Mouse (Mus musculus): ENCODE results near the gene Tubd1. TPM values are rescaled to one million over a fixed set of nuclear protein-coding genes. Genes with fewer than 3 reads are reported as not detected.

Gene Tubd1
- polyA plus RNA-seq, 1 experiment, result not detected

- Histone ChIP-seq H3K4me1 (ENCODE audit: control insufficient read depth, insufficient read depth, low read length) (no peaks in the 10 kb centered on the region; the same call in 1 of the 2 replicates), H3K27ac (ENCODE audit: insufficient read depth, low read depth, low read length) (no peak overlapping the region; the same call in 1 of the 2 replicates), H3K4me3 (ENCODE audit: insufficient read depth, low read depth, low read length) (peak overlapping the region; percentile 83)
- WGBS, result 1% methylated on average over 45 of the region's 50 CpGs
- TF ChIP-seq POLR2A (IDR thresholded peaks at IDR 0.05; ENCODE audit: insufficient read depth, low read depth, low read length) (no peak), CTCF (IDR thresholded peaks at IDR 0.05; ENCODE audit: insufficient read depth, low read depth, low read length) (no peak)
Measured at GRCm38 (mm10) chr11:86543960-86544638, 692 bp upstream of the Tubd1 start.

GRCm38 (mm10) chr11:86545556-86545955 is 765 bp downstream of the Tubd1 start:
- no peak for TF ChIP-seq CTCF (IDR thresholded peaks at IDR 0.05; ENCODE audit: insufficient read depth, low read depth, low read length)
- TF ChIP-seq POLR2A (IDR thresholded peaks at IDR 0.05; ENCODE audit: insufficient read depth, low read depth, low read length), result no peak
- Histone ChIP-seq H3K4me1 (ENCODE audit: control insufficient read depth, insufficient read depth, low read length) (no peaks in the 10 kb centered on the region; the same call in 1 of the 2 replicates), H3K27ac (ENCODE audit: insufficient read depth, low read depth, low read length) (no peak overlapping the region), H3K4me3 (ENCODE audit: insufficient read depth, low read depth, low read length) (no peak overlapping the region)
- WGBS, result 77% methylated on average over 8 of the region's 8 CpGs

GRCm38 (mm10) chr11:86547412-86547811 is 2.6 kb downstream of the Tubd1 start:
- TF ChIP-seq CTCF (IDR thresholded peaks at IDR 0.05; ENCODE audit: insufficient read depth, low read depth, low read length) (no peak), POLR2A (IDR thresholded peaks at IDR 0.05; ENCODE audit: insufficient read depth, low read depth, low read length) (no peak)
- Histone ChIP-seq H3K4me1 (ENCODE audit: control insufficient read depth, insufficient read depth, low read length) (no peaks in the 10 kb centered on the region; the same call in 1 of the 2 replicates), H3K4me3 (ENCODE audit: insufficient read depth, low read depth, low read length) (no peak overlapping the region), H3K27ac (ENCODE audit: insufficient read depth, low read depth, low read length) (no peak overlapping the region)
- WGBS, result 97% methylated on average over 1 of the region's 1 CpGs

GRCm38 (mm10) chr11:86553525-86553924 is 8.7 kb downstream of the Tubd1 start:
- WGBS, result 95% methylated on average over 6 of the region's 6 CpGs

GRCm38 (mm10) chr11:86558258-86558657 is 13.5 kb downstream of the Tubd1 start:
- Histone ChIP-seq H3K27ac (ENCODE audit: insufficient read depth, low read depth, low read length) (no peak overlapping the region), H3K4me1 (ENCODE audit: control insufficient read depth, insufficient read depth, low read length) (no peaks in the 10 kb centered on the region), H3K4me3 (ENCODE audit: insufficient read depth, low read depth, low read length) (no peak overlapping the region)
- WGBS, result 84% methylated on average over 4 of the region's 4 CpGs
- TF ChIP-seq CTCF (IDR thresholded peaks at IDR 0.05; ENCODE audit: insufficient read depth, low read depth, low read length) (no peak), POLR2A (IDR thresholded peaks at IDR 0.05; ENCODE audit: insufficient read depth, low read depth, low read length) (no peak)

More at GRCm38 (mm10) chr11:86553525-86553924, 8.7 kb downstream of the Tubd1 start:
- Histone ChIP-seq H3K4me1 (ENCODE audit: control insufficient read depth, insufficient read depth, low read length) (no peaks in the 10 kb centered on the region), H3K4me3 (ENCODE audit: insufficient read depth, low read depth, low read length) (no peak overlapping the region), H3K27ac (ENCODE audit: insufficient read depth, low read depth, low read length) (no peak overlapping the region)
- no peak for TF ChIP-seq CTCF (IDR thresholded peaks at IDR 0.05; ENCODE audit: insufficient read depth, low read depth, low read length)

GRCm38 (mm10) chr11:86568425-86568824 is 23.6 kb downstream of the Tubd1 start:
- peaks cover 3% of the 10 kb centered on the region; the same call in 1 of the 2 replicates for H3K4me1 ChIP-seq (ENCODE audit: control insufficient read depth, insufficient read depth, low read length)
- TF ChIP-seq CTCF (IDR thresholded peaks at IDR 0.05; ENCODE audit: insufficient read depth, low read depth, low read length) (no peak), POLR2A (IDR thresholded peaks at IDR 0.05; ENCODE audit: insufficient read depth, low read depth, low read length) (no peak)
- H3K27ac ChIP-seq (ENCODE audit: insufficient read depth, low read depth, low read length), result no peak overlapping the region
- WGBS, result 54% methylated on average over 3 of the region's 3 CpGs
- H3K4me3 ChIP-seq (ENCODE audit: insufficient read depth, low read depth, low read length), result no peak overlapping the region

GRCm38 (mm10) chr11:86570261-86570746 is 25.5 kb downstream of the Tubd1 start:
- H3K27ac ChIP-seq (ENCODE audit: insufficient read depth, low read depth, low read length), result no peak overlapping the region
- H3K4me3 ChIP-seq (ENCODE audit: insufficient read depth, low read depth, low read length), result no peak overlapping the region
- WGBS, result 81% methylated on average over 9 of the region's 9 CpGs
- H3K4me1 ChIP-seq (ENCODE audit: control insufficient read depth, insufficient read depth, low read length), result peaks cover 3% of the 10 kb centered on the region; the same call in 1 of the 2 replicates
- TF ChIP-seq POLR2A (IDR thresholded peaks at IDR 0.05; ENCODE audit: insufficient read depth, low read depth, low read length) (no peak), CTCF (IDR thresholded peaks at IDR 0.05; ENCODE audit: insufficient read depth, low read depth, low read length) (no peak)

- 45% methylated on average over 15 of the region's 15 CpGs for WGBS
- no peak overlapping the region for H3K4me3 ChIP-seq (ENCODE audit: insufficient read depth, low read depth, low read length)
- peaks cover 3% of the 10 kb centered on the region; the same call in 1 of the 2 replicates for H3K4me1 ChIP-seq (ENCODE audit: control insufficient read depth, insufficient read depth, low read length)
- H3K27ac ChIP-seq (ENCODE audit: insufficient read depth, low read depth, low read length), result no peak overlapping the region
- TF ChIP-seq POLR2A (IDR thresholded peaks at IDR 0.05; ENCODE audit: insufficient read depth, low read depth, low read length) (no peak), CTCF (IDR thresholded peaks at IDR 0.05; ENCODE audit: insufficient read depth, low read depth, low read length) (no peak)
Measured at GRCm38 (mm10) chr11:86571047-86571855, 26.5 kb downstream of the Tubd1 start.

- H3K27ac ChIP-seq (ENCODE audit: insufficient read depth, low read depth, low read length), result no peak overlapping the region
- H3K4me3 ChIP-seq (ENCODE audit: insufficient read depth, low read depth, low read length), result no peak overlapping the region
- 80% methylated on average over 4 of the region's 4 CpGs for WGBS
- peaks cover 3% of the 10 kb centered on the region; the same call in 1 of the 2 replicates for H3K4me1 ChIP-seq (ENCODE audit: control insufficient read depth, insufficient read depth, low read length)
- TF ChIP-seq CTCF (IDR thresholded peaks at IDR 0.05; ENCODE audit: insufficient read depth, low read depth, low read length) (no peak), POLR2A (IDR thresholded peaks at IDR 0.05; ENCODE audit: insufficient read depth, low read depth, low read length) (no peak)
Measured at GRCm38 (mm10) chr11:86571871-86572270, 27.1 kb downstream of the Tubd1 start.
